Mouse (Mus musculus) MEL (cell line): ENCODE results near the gene Cc2d1a. TPM values are rescaled to one million over a fixed set of nuclear protein-coding genes. Genes with fewer than 3 reads are reported as not detected.

Experiments used
- polyA plus RNA-seq, 2 experiments: library from polyadenylated mRNA; stranded (reverse) in 1 of 2; unstranded in 1 of 2; fragments of >175 nt in 1 of 2; fragments of >200 nt in 1 of 2; gene quantifications; 2 replicates each; pipeline versions ENCODE4 v1.2.1 to v1.2.4; 2012; ENCODE audit warnings: low replicate concordance in 2 of 2, low read depth in 1 of 2; ENCODE audit not compliant: insufficient read length in 2 of 2, insufficient read depth in 1 of 2, missing spikeins in 1 of 2
- total RNA-seq: library from RNA; depleted of rRNA; stranded (reverse); fragments of 300-350 nt; gene quantifications from 2 replicates; pipeline ENCODE4 v1.2.3, GENCODE M21; 2012; rRNA removed

The Cc2d1a gene
- total and polyA plus RNA-seq, 3 experiments, result 9.1 to 18.7 TPM; not detected in 1

Other genes with a start within 250 kb of the Cc2d1a start
- 17.7 and 21.7 TPM in 2 replicates for gene Adgrl1, start 247.8 kb downstream of the Cc2d1a start, total RNA-seq
- gene Adgrl1, start 247.8 kb downstream of the Cc2d1a start, polyA plus RNA-seq, result 10 to 100 TPM in 1 of 2 experiments, not detected in 1; 35.3 TPM
- 0.29 and 0.35 TPM in 2 replicates for gene Gm10644, start 192.7 kb downstream of the Cc2d1a start, total RNA-seq
- under 1 TPM in 1 of 2 experiments, not detected in 1; 0.49 TPM for gene Gm10644, start 192.7 kb downstream of the Cc2d1a start, polyA plus RNA-seq
- 84.3 and 90.4 TPM in 2 replicates for gene Asf1b, start 192.4 kb downstream of the Cc2d1a start, total RNA-seq
- 100 to 1,000 TPM; 113 to 137 TPM for gene Asf1b, start 192.4 kb downstream of the Cc2d1a start, polyA plus RNA-seq
- gene Prkaca, start 174.9 kb downstream of the Cc2d1a start, total RNA-seq, result 23.8 and 24.7 TPM in 2 replicates
- gene Prkaca, start 174.9 kb downstream of the Cc2d1a start, polyA plus RNA-seq, result 10 to 100 TPM in 1 of 2 experiments, not detected in 1; 74.9 TPM
- 96.7 and 111 TPM in 2 replicates for gene Samd1, start 150.3 kb downstream of the Cc2d1a start, total RNA-seq
- 100 to 1,000 TPM in 1 of 2 experiments, not detected in 1; 121 TPM for gene Samd1, start 150.3 kb downstream of the Cc2d1a start, polyA plus RNA-seq
- 0.39 and 0.69 TPM in 2 replicates for gene 1700067K01Rik, start 146.4 kb downstream of the Cc2d1a start, total RNA-seq
- gene 1700067K01Rik, start 146.4 kb downstream of the Cc2d1a start, polyA plus RNA-seq, result under 1 TPM in 1 of 2 experiments, not detected in 1; 0.53 TPM
- gene 2210011C24Rik, start 135.8 kb downstream of the Cc2d1a start, total RNA-seq, result not detected in 2 replicates
- gene 2210011C24Rik, start 135.8 kb downstream of the Cc2d1a start, polyA plus RNA-seq, result not detected
- gene Palm3, start 126.5 kb downstream of the Cc2d1a start, total RNA-seq, result 0.65 and 0.92 TPM in 2 replicates
- 1 to 10 TPM in 1 of 2 experiments, not detected in 1; 3.6 TPM for gene Palm3, start 126.5 kb downstream of the Cc2d1a start, polyA plus RNA-seq
- gene Il27ra, start 105.3 kb downstream of the Cc2d1a start, total RNA-seq, result 32.4 and 38.5 TPM in 2 replicates
- 10 to 100 TPM in 1 of 2 experiments, not detected in 1; 31.8 TPM for gene Il27ra, start 105.3 kb downstream of the Cc2d1a start, polyA plus RNA-seq
- not detected in 2 replicates for gene Rln3, start 102.9 kb downstream of the Cc2d1a start, total RNA-seq
- gene Rln3, start 102.9 kb downstream of the Cc2d1a start, polyA plus RNA-seq, result not detected
- gene Gm10643, start 82.8 kb downstream of the Cc2d1a start, total RNA-seq, result 0.23 and 0.26 TPM in 2 replicates
- gene Gm10643, start 82.8 kb downstream of the Cc2d1a start, polyA plus RNA-seq, result under 1 TPM in 1 of 2 experiments, not detected in 1; 0.28 TPM
- 3.9 and 4.7 TPM in 2 replicates for gene Rfx1, start 81.1 kb downstream of the Cc2d1a start, total RNA-seq
- 10 to 100 TPM in 1 of 2 experiments, not detected in 1; 10.4 TPM for gene Rfx1, start 81.1 kb downstream of the Cc2d1a start, polyA plus RNA-seq
- gene Dcaf15, start 43.2 kb downstream of the Cc2d1a start, total RNA-seq, result 34.4 and 37.0 TPM in 2 replicates
- gene Dcaf15, start 43.2 kb downstream of the Cc2d1a start, polyA plus RNA-seq, result 10 to 100 TPM in 1 of 2 experiments, not detected in 1; 56.1 TPM
- gene Podnl1, start 21.9 kb downstream of the Cc2d1a start, total RNA-seq, result 0.04 and 0.07 TPM in 2 replicates
- under 1 TPM in 1 of 2 experiments, not detected in 1; 0.08 TPM for gene Podnl1, start 21.9 kb downstream of the Cc2d1a start, polyA plus RNA-seq
- gene 4930432K21Rik, start 89 bp upstream of the Cc2d1a start, total RNA-seq, result 1.3 and 2.2 TPM in 2 replicates
- gene 4930432K21Rik, start 89 bp upstream of the Cc2d1a start, polyA plus RNA-seq, result 1 to 10 TPM in 1 of 2 experiments, not detected in 1; 3.0 TPM
- 0.56 and 2.0 TPM in 2 replicates for gene Nanos3, start 37.3 kb upstream of the Cc2d1a start, total RNA-seq
- 1 to 10 TPM in 1 of 2 experiments, not detected in 1; 1.7 TPM for gene Nanos3, start 37.3 kb upstream of the Cc2d1a start, polyA plus RNA-seq
- 3.6 and 4.4 TPM in 2 replicates for gene Zswim4, start 89.1 kb upstream of the Cc2d1a start, total RNA-seq
- gene Zswim4, start 89.1 kb upstream of the Cc2d1a start, polyA plus RNA-seq, result 1 to 10 TPM in 1 of 2 experiments, not detected in 1; 7.4 TPM
- 159 and 164 TPM in 2 replicates for gene D8Ertd738e, start 101.8 kb upstream of the Cc2d1a start, total RNA-seq
- 100 to 1,000 TPM in 1 of 2 experiments, not detected in 1; 149 TPM for gene D8Ertd738e, start 101.8 kb upstream of the Cc2d1a start, polyA plus RNA-seq
- 26.8 and 27.8 TPM in 2 replicates for gene Mri1, start 109.4 kb upstream of the Cc2d1a start, total RNA-seq
- 10 to 100 TPM in 1 of 2 experiments, not detected in 1; 43.2 TPM for gene Mri1, start 109.4 kb upstream of the Cc2d1a start, polyA plus RNA-seq
- 8.2 and 10.2 TPM in 2 replicates for gene Ccdc130, start 122.4 kb upstream of the Cc2d1a start, total RNA-seq
- gene Ccdc130, start 122.4 kb upstream of the Cc2d1a start, polyA plus RNA-seq, result 10 to 100 TPM in 1 of 2 experiments, not detected in 1; 26.0 TPM
- 3.2 and 5.4 TPM in 2 replicates for gene Cacna1a, start 240.5 kb upstream of the Cc2d1a start, total RNA-seq
- gene Cacna1a, start 240.5 kb upstream of the Cc2d1a start, polyA plus RNA-seq, result 1 to 10 TPM in 1 of 2 experiments, not detected in 1; 5.1 TPM